Mouse (Mus musculus) gastrocnemius, postnatal 36 days (tissue): ENCODE data around the gene Srrm3. TPM values are rescaled to one million over a fixed set of nuclear protein-coding genes. Genes with fewer than 3 reads are reported as not detected.

ENCODE experiments used
- DNase-seq, 2 experiments: peaks; one replicate each; pipeline ENCODE4 v3.0.0; 2022
- intact Hi-C: fragments of 180-260 bp; cut with DNase I; formaldehyde crosslinking; loops from one replicate; pipeline ENCODE4 v1.15.1; 2025
- long read RNA-seq, 2 experiments: library from polyadenylated mRNA; stranded (forward); transcript quantifications; one replicate each; pipeline ENCODE4 v2.0.0; 2021
- total RNA-seq, 2 experiments: library from RNA; stranded (reverse); gene quantifications; 2 replicates each; pipeline ENCODE4 v1.2.3; 2021

Srrm3 gene
- total RNA-seq, result not detected
- long read RNA-seq, experiment 1, result 0 reads
- long read RNA-seq, experiment 2, result 0 reads

DNA sequence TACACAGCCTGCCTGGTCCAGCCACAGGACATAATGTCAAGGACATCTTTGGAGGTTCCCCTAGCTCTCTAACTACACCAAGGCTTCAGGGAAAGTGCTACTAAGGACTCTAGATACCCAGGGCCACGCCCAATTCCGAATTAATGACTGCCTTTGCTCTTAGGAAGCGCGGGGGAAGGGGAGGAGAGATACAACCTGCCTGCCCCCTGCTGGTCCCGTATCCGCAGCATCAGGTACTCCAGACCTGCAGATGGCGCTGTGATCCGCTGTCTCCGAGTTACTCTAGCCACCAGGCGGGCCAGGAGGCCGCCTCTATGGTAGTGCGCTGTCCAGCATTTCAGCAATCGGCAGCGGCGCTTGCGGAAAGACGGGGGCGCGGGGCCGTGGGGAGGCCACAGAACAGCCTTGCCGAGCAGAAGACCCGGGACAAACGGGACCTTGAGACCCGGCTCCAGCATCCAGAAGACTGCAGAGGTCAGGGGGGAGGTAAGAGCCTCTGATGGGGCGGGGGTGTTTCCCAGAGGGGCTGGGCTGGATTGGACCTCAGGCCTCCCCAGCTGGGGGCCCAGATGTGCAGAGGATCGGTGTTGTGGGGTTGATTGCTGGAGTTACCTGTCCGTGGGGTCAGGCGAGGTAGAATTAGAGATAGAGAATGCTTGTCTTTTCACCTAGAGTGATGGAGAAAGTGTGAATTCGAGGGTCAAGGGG is at the start of gene Srrm3:
Gene Srrm3, plus strand, starts transcription at position 336 of the 708 bp plus-strand sequence.
- DNase-seq, result peak; percentile 84 to 87
- intact Hi-C loops, result no loop called here

DNA sequence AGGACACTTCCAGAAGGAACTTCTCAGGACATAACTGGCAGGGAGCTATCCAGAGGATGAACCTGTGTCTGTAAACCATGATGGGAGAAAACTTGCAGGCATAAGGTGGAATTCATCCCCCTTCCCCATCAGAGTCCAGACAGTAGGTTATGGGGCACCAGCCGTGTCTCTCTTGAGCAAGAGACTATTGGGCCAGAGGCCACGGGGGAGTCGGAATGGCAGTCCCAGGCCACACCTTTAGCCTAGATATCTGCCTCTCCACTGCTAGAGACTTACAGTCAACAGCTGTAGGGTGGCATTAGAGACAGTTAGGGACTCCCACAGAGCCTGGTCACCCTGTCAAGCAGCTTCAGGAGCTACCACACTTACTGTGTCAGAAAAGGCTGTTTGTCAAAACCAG is 44.8 kb upstream of the Srrm3 start:
- no peak for DNase-seq
- intact Hi-C loops, result loop anchor here (2.0 to 10.0 kb wide), 3 partner anchors 133 to 367 kb away; partner anchors contain the start of gene Pom121

DNA sequence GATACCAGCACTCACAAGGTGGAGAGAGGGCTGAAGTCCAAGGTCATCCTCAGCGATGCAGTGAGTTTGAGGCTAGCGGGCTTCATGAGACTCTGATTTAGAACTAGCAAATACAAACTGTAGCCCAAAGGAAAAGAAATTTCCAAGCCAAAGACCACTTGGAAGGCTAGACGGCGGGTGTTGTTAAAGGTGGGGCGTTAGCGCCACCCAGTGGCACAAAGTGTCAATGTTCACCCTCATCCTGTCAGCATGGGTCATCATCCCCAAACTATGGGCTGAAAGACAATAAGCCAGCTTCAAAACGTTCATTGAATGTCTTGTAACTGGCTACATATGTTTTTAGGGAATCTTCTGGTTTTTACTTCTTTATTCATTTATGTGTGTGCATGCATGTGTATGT is 43.2 kb upstream of the Srrm3 start:
- intact Hi-C loops, result loop anchor here (2.0 to 10.0 kb wide), 3 partner anchors 135 to 369 kb away; partner anchors contain the start of gene Pom121
- peak; percentile 26 to 66 for DNase-seq

DNA sequence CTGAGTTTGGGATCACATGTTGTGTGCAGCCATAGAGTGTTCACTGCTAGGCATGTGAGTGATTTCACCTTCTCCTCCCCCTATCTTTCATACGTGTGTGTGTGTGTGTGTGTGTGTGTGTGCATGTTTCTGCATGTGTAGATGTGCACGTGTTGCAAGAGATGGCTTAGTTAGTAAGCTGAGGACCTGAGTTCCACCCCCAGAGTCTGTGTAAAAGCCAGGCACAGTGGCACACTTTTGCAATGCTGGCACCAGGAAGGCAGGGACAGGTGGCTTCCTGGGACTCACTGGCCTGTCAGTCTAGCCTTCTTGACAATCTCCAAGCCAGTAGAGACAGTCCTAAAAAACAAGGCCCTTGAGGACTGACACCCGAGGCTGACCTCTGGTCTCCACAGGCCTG is 41.7 kb upstream of the Srrm3 start:
- no peak for DNase-seq
- intact Hi-C loops, result loop anchor here (5.0 to 10.0 kb wide), 2 partner anchors 218 to 370 kb away; partner anchors contain the start of genes Hip1 and Pom121

GRCm38 (mm10) chr5:135772519-135772918 is 34.2 kb upstream of the Srrm3 start:
- DNase-seq, result no peak
- intact Hi-C loops, result no loop called here

GRCm38 (mm10) chr5:135776546-135776945 is 30.1 kb upstream of the Srrm3 start:
- intact Hi-C loops, result no loop called here

DNA sequence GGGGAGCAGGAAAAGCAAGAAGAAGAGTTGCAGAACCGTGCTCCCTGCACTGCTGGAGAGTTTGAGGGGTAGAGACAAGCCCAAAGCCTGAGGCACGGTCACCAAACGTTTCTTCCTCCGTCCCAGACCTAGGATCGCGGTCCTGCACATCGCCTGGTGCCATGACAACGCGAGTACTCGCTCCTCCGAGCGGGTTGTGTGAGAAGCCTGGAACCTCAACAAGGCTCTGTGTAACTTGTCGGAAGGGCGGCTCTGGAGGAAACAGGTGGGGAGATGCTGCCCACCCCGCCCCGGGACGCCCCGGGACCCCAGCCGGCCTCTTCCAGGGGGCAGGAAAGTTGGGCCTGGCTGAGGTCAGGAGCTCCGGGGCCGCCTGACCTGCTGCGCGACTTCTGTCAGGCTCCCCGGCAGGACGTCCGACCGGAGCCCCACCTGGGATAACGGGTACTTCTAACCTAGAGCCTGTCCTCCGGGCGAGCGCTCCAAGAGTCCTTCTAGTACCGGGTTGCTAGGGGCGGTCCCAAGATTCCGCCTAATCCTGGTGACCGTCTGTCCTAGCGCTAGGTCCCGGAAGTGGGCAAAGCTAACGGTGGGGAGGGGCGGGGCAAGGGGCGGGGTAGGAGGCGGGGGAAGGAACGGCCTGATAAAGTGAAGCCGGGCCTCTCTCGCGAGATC is 28.8 kb upstream of the Srrm3 start, which contains the start of gene Styxl1:
Gene Styxl1, minus strand, starts transcription at position 590 of the 675 bp plus-strand sequence.
- no peak for DNase-seq
- intact Hi-C loops, result no loop called here

More at GRCm38 (mm10) chr5:135776546-135776945, 30.1 kb upstream of the Srrm3 start:
- DNase-seq, result no peak

- intact Hi-C loops, result no loop called here
- DNase-seq, result peak; percentile 97 to 100
Measured at GRCm38 (mm10) chr5:135778471-135779445, 27.9 kb upstream of the Srrm3 start, which contains the start of gene Mdh2. TSS of gene Mdh2 (plus strand) at chr5:135778480.

DNA sequence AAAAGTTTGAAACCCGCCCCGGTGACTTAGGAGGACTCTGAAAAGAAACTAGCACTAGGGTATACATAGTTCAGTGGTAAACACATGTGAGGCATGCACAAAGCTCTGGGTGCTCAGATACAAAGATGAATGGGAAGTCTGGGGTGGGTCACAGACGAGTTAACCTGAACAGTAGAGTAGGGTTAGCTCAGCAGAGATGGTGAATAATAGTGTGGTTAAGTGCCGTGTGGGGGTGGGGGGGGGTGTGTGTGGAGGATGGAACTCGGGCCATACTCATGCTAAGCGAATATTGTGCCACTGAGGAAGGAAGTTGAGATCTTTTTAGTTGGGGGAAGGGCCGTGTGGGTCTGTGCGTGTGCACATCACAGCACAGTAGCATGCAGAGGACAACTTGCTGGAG is 26.4 kb upstream of the Srrm3 start:
- intact Hi-C loops, result no loop called here
- DNase-seq, result no peak

GRCm38 (mm10) chr5:135782901-135783300 is 23.8 kb upstream of the Srrm3 start:
- no peak for DNase-seq
- intact Hi-C loops, result no loop called here

GRCm38 (mm10) chr5:135793996-135794858 is 12.5 kb upstream of the Srrm3 start:
- DNase-seq, result peak; percentile 83 to 88
- intact Hi-C loops, result loop anchor here (1.0 kb wide), 1 partner anchor 61 kb away; no protein-coding TSS in a partner anchor

DNA sequence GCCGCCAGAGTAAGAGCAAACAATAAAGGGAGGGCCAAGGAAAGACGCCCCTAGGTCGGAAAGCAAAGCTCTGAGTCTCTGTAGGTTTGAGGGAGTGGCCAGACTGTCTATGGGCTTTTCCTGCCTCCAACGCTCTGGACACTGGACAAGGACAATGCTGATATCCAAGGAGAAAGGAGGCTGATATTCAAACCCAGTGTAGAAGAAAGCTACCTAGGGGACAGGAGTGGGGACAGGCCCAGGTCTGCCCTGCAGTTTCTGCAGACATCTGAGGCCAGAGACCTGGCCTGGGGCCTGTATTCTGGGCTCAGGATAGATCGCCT is 11.9 kb upstream of the Srrm3 start:
- intact Hi-C loops, result no loop called here
- DNase-seq, result no peak

DNA sequence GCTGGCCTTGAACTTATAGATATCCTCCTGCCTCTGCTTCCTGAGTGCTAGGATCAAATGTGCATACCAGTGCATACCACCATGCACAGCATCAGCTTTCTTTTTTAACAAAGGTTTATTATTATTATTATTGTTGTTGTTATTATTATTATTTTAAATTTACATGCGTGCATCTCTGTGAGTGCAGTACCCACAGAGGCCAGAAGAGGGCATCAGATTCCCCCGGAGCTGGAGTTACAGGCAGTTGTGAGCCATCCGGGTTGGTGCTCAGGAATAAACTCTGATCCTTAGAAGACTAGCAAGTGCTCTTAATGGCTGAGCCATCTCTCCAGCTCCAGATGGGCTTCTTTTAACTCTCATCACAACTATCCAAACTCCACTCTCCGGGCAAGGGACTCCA is 6.9 kb upstream of the Srrm3 start:
- intact Hi-C loops, result no loop called here
- DNase-seq, result no peak

DNA sequence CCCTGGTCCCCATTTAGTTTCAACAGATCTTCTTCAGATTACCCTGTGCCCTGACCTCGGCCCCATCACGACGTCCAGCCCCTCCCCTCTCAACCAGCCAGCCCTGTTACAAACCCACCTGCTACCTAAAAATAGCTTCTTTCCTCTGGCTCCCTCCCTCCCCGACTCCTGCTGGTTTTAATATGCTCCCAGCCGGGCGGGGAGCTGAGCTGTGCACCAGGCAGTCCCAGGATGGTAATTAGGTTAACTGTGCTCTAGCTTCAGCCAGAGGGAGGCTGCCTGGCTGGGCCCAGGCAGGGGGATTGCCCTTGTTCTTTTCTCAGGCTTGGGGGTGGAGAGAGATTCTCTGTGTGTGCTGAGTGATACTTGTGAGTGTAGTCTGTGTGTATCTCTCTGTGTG is 5.8 kb upstream of the Srrm3 start:
- DNase-seq, result no peak
- intact Hi-C loops, result no loop called here

DNA sequence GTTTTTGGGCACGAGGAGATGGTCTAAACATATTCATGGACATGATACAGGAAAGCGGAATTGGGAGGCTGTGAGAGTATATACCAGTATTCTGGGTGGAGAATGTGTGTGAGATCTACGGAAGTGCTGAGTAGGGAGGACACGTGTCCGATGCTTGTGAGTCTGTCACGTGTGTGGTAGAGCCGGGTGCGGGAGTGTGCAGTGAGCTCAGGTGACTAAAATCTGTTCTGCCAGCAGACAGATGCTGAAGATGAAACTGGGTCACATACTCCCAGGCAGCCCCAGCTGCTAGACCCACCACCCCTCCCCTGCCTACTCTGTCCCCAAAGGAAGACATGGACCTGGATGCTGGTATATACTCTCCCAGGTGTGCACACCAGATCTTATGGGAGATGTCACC is 4.0 kb upstream of the Srrm3 start:
- no peak for DNase-seq
- intact Hi-C loops, result no loop called here

- intact Hi-C loops, result no loop called here
- DNase-seq, result no peak
Measured at GRCm38 (mm10) chr5:135803135-135803534, 3.6 kb upstream of the Srrm3 start.

- DNase-seq, result no peak
- intact Hi-C loops, result no loop called here
Measured at GRCm38 (mm10) chr5:135803676-135804075, 3.0 kb upstream of the Srrm3 start.

- intact Hi-C loops, result no loop called here
- DNase-seq, result no peak
Measured at GRCm38 (mm10) chr5:135804735-135805134, 2.0 kb upstream of the Srrm3 start.

DNA sequence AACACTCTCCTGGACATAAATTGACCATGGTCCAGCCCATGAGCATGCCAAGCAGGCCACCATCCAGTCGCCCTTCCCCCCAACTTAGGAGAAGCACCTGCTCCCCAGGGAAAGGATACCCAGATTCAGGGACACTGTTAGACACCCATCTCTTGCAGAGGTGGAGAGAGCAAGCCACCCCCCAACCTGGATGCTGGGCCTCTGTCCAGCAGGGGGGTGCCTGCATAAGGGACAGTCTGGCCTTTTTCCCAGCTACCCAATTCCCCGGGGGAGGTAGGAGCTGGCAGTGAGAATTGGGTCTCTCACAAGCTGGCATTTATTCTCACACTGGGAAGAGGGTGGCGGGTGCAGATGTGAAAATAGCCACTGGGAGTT is 560 bp downstream of the Srrm3 start:
- intact Hi-C loops, result no loop called here
- no peak for DNase-seq

GRCm38 (mm10) chr5:135812991-135813390 is 6.3 kb downstream of the Srrm3 start:
- no peak for DNase-seq

More at GRCm38 (mm10) chr5:135812991-135813390, 6.3 kb downstream of the Srrm3 start:
- intact Hi-C loops, result no loop called here
